Mouse (Mus musculus) B cell, adult (primary cell): Measurements from ENCODE around the gene Susd6. TPM values are rescaled to one million over a fixed set of nuclear protein-coding genes. Genes with fewer than 3 reads are reported as not detected.

Source experiments
- total RNA-seq: library from RNA; stranded (reverse); gene quantifications from 4 replicates; pipeline ENCODE4 v1.2.4, GENCODE M21; 2023; ENCODE audit not compliant: inconsistent age

Gene Susd6
- 124 to 129 TPM (median 125 TPM) in 4 replicates for total RNA-seq

GRCm38 (mm10) chr12:80789849-80790694 is at the start of gene Susd6:
Susd6 (plus strand) TSS chr12:80790510.

GRCm38 (mm10) chr12:80760396-80760801 is 29.9 kb upstream of the Susd6 start, which contains the start of gene Ccdc177:
Ccdc177 (minus strand) TSS chr12:80760687.

Other genes with a start within 250 kb of the Susd6 start
- gene Slc39a9, start 146.6 kb upstream of the Susd6 start, total RNA-seq: 25.5 to 31.6 TPM (median 27.5 TPM) in 4 replicates
- gene Erh, start 146.2 kb upstream of the Susd6 start, total RNA-seq: 70.5 to 74.9 TPM (median 72.0 TPM) in 4 replicates
- 0.15 TPM in 1 of 4 replicates, not detected in the others for gene Plekhd1, start 97.9 kb upstream of the Susd6 start, total RNA-seq
- gene Ccdc177, start 29.8 kb upstream of the Susd6 start, total RNA-seq: not detected in 4 replicates
- 1,224 to 1,308 TPM (median 1,300 TPM) in 4 replicates for gene Srsf5, start 155.0 kb downstream of the Susd6 start, total RNA-seq
- gene Slc10a1, start 178.2 kb downstream of the Susd6 start, total RNA-seq: not detected in 4 replicates
- gene Smoc1, start 236.3 kb downstream of the Susd6 start, total RNA-seq: 0.33 TPM in 1 of 4 replicates, not detected in the others